Mouse (Mus musculus): ENCODE measurements at regions not wholly inside any gene's neighbourhood (a gene's known extent, or its start where the extent isn't known, plus 50 kb on each side); places are given as distances from the start of the nearest gene placed in this dataset.

DNA sequence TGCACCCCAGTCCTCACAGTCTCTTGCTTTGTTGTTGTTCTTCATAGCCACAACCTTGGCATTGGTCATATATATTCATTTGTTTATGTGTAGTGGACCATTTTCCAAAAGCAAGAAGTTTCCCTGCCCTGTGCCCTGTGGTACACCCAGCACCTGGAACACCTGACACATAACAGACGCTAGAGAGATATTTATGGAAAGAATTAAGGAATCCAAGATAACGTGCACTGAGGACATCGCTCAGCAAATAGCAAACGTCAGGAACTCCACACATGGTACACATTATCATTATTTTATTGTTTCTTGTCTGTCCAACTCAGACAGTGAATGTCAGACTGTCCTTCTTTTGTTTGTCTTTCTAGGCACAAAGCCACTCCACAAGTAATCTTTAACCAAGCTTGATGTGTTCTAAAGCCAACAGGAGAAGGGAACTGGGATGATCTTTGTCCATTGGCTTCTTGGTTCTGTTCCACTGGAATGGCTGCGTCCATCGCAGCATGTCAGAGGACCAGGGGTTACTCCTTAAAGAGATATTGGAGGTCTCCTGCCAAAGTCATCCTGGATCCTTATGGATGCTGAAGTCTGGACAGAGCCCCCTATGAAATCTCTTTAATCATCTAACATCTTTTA is 74.2 kb upstream of the Arid1b start:
- no peak for TF ChIP-seq POLR2A (IDR thresholded peaks at IDR 0.05; ENCODE audit: borderline replicate concordance, extremely low read depth, low read depth, low read length)
- no peak for TF ChIP-seq CTCF (IDR thresholded peaks at IDR 0.05; ENCODE audit: insufficient read depth, low read length)
